Mouse (Mus musculus): Measurements from ENCODE around the gene Hapln2.
A peak's percentile ranks its signal among the peaks of the same experiment; 100 is the strongest.

Hapln2 gene

GRCm38 (mm10) chr3:88002291-88002976 is 24.9 kb downstream of the Hapln2 start:
- DNase-seq = peak; percentile 18

- DNase-seq = no peak
Measured at GRCm38 (mm10) chr3:88000816-88001595, 26.4 kb downstream of the Hapln2 start.

- DNase-seq = no peak
Measured at GRCm38 (mm10) chr3:88000181-88000580, 27.2 kb downstream of the Hapln2 start, which contains the start of gene Bcan. Gene Bcan (minus strand): TSS chr3:88000230.

- DNase-seq = no peak
Measured at GRCm38 (mm10) chr3:87999243-87999895, 28.0 kb downstream of the Hapln2 start.

GRCm38 (mm10) chr3:87998747-87999146 is 28.6 kb downstream of the Hapln2 start:
- DNase-seq = no peak

- DNase-seq = no peak
Measured at GRCm38 (mm10) chr3:87996971-87997614, 30.3 kb downstream of the Hapln2 start.

- DNase-seq = no peak
Measured at GRCm38 (mm10) chr3:87996401-87996800, 31.0 kb downstream of the Hapln2 start.

- no peak for DNase-seq
Measured at GRCm38 (mm10) chr3:87995331-87995730, 32.1 kb downstream of the Hapln2 start.

- no peak for DNase-seq
Measured at GRCm38 (mm10) chr3:87993436-87993835, 33.9 kb downstream of the Hapln2 start.

GRCm38 (mm10) chr3:87989935-87990334 is 37.4 kb downstream of the Hapln2 start:
- no peak for DNase-seq

- DNase-seq = no peak
Measured at GRCm38 (mm10) chr3:87988068-87988467, 39.3 kb downstream of the Hapln2 start.

- no peak for DNase-seq
Measured at GRCm38 (mm10) chr3:87987633-87988032, 39.8 kb downstream of the Hapln2 start.

GRCm38 (mm10) chr3:87986868-87987267 is 40.5 kb downstream of the Hapln2 start:
- peak; percentile 94 for DNase-seq

- peak; percentile 19 for DNase-seq
Measured at GRCm38 (mm10) chr3:87985505-87986320, 41.7 kb downstream of the Hapln2 start.

- no peak for DNase-seq
Measured at GRCm38 (mm10) chr3:87984094-87984493, 43.3 kb downstream of the Hapln2 start.

GRCm38 (mm10) chr3:87983627-87984026 is 43.8 kb downstream of the Hapln2 start:
- no peak for DNase-seq

GRCm38 (mm10) chr3:87982836-87983601 is 44.4 kb downstream of the Hapln2 start:
- DNase-seq = peak; percentile 45

- peak; percentile 41 for DNase-seq
Measured at GRCm38 (mm10) chr3:87981894-87982835, 45.2 kb downstream of the Hapln2 start.

GRCm38 (mm10) chr3:87981214-87981760 is 46.1 kb downstream of the Hapln2 start:
- no peak for DNase-seq

- no peak for DNase-seq
Measured at GRCm38 (mm10) chr3:87980728-87981127, 46.7 kb downstream of the Hapln2 start.
